Mouse (Mus musculus) heart, adult 18-20 months (tissue): Measurements from ENCODE around the gene Zfp710. TPM values are rescaled to one million over a fixed set of nuclear protein-coding genes. Genes with fewer than 3 reads are reported as not detected.
A peak's percentile ranks its signal among the peaks of the same experiment; 100 is the strongest.
"Not testable (repeated sequence)": the region's sequence is repeated elsewhere in the genome, so short reads cannot be mapped to it uniquely, and the experiment has no call there.

Experiments
- DNase-seq, 2 experiments: peaks; one replicate each; pipeline ENCODE4 v3.0.0; 2021 to 2022; ENCODE audit warnings: mixed read lengths in 1 of 2
- total RNA-seq, 2 experiments: library from RNA; stranded (reverse); gene quantifications; 2 replicates each; pipeline ENCODE4 v1.2.3; 2021

The Zfp710 gene
- total RNA-seq, 2 experiments from 2014 or later: 21.6 to 22.4 TPM

GRCm38 (mm10) chr7:80114451-80115223, 90.0 kb downstream of the Zfp710 start:
- peak in 1 of 2 experiments; percentile 87 for DNase-seq

- DNase-seq: peak; percentile 96 to 97
Measured at GRCm38 (mm10) chr7:80115224-80115590, 90.6 kb downstream of the Zfp710 start, which contains the start of gene Idh2. Idh2 (minus strand) TSS chr7:80115392.

GRCm38 (mm10) chr7:80116158-80116557, 91.5 kb downstream of the Zfp710 start:
- peak; percentile 61 to 67 for DNase-seq

DNA sequence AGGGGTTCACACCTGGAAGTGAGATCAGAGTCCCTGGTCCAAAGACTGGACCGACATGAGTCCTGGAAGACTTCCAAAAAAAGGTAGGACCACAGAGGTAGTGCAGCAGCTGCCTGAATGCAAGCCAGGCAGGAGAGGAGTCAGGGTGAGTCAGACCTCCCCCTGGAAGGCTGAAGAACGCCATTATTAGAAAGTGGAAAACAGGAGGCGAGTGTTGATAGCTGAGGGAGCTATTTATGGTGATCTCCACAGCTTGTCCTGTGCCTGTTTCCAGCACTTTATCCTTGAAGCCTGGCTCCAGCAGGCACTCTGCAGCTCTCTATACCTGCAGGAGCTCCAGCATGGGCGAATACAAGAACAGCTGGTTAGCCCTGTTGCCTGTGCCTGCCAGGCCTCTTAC, 94.6 kb downstream of the Zfp710 start:
- peak; percentile 60 to 85 for DNase-seq

DNA sequence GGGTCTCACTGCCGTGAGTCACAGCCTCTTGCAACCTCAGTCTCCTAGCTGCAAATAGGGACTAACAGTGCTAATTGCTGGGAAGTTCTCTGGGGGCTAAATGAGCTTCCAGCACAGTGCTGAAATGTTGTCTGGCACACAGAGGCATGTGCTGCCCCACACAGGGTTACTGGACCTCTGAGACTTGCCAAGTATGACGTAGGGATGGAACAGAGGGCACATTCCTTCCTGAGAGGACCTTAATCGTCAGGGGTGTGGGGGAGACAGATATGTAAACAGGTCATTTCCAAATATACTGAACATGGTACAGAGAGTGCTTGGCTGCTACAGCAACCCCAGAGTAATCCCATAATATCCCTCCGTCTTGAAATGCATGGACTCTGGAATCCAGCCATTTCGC, 96.5 kb downstream of the Zfp710 start:
- DNase-seq: peak; percentile 68 to 82

- DNase-seq: peak in 1 of 2 experiments; percentile 56
Measured at GRCm38 (mm10) chr7:80123115-80123514, 98.5 kb downstream of the Zfp710 start.

- no peak for DNase-seq
Measured at GRCm38 (mm10) chr7:80123672-80124071, 99.1 kb downstream of the Zfp710 start.

- peak; percentile 46 to 55 for DNase-seq
Measured at GRCm38 (mm10) chr7:80129278-80129677, 104.7 kb downstream of the Zfp710 start.

GRCm38 (mm10) chr7:80130344-80131055, 105.9 kb downstream of the Zfp710 start:
- DNase-seq: peak; percentile 77 to 81

GRCm38 (mm10) chr7:80131315-80131714, 106.7 kb downstream of the Zfp710 start:
- DNase-seq: not testable (repeated sequence)

DNA sequence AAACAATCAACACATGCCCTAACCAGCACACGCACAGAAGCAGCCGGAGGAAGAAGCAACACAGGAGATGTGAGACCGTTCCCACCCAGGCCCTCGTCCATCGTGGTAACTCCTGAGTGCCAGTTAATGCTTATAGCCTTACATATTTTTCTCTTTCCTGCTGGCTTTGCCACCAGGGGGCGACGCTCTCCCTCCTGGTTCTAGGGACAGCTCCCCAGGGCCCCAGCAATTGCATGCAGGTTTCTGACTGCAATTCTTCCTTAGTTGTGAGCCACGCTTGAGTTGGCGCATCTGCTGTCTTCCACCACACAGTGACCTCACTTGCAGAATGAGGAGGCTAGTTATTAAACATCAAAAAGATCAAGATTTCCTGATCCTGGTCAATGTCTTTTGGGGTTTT, 107.9 kb downstream of the Zfp710 start:
- DNase-seq: peak; percentile 43 to 54

DNA sequence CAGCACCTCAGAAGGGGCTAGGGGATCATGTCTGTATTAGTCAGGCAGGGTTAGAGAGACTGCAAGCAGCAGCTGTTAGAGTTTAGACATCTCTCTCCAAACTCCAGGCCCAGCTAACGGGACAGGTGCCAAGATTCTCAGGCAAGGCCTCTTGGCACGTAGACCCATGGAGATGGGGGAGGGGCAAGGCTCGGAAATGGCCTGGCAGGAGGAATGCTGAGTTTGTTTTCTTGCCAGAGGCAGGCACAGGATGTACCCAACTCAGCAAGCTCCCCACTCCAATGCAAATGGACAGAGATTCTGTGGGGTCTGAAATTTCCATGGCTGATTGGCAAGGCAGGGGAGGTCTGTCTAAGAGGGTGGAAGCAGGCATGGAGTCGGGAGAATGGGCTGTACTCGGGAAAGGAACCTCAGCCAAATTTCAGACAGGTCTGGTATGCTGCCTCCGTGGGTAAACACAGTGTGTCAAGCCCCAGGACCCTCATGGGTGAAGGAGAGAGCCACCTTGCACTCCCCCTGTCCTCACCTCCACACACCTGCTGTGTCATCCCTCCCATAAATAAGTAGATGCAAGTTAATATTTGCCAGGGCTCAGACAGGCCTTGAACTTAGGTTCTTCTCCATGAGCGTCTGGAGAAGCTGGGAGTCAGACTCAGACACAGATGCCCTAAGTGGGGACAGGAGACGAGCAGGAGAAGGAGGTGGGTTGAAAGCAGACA, 110.0 kb downstream of the Zfp710 start:
- peak; percentile 89 to 90 for DNase-seq

DNA sequence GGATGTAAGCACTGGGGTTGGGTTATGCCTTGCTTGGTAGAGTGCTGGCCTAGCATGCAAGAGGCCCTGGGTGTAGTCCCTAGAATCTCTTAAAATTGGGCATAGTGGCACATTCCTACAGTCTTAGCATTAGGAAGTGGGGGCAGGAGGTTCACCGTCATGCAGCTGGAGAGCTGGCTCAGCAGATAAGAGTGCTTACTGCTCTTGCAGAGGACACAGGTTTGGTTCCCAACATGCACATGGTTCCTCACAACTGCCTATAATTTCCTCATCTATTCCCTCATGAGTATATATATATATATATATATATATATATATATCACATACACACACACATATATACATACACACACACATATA, 110.5 kb downstream of the Zfp710 start:
- no peak for DNase-seq

DNA sequence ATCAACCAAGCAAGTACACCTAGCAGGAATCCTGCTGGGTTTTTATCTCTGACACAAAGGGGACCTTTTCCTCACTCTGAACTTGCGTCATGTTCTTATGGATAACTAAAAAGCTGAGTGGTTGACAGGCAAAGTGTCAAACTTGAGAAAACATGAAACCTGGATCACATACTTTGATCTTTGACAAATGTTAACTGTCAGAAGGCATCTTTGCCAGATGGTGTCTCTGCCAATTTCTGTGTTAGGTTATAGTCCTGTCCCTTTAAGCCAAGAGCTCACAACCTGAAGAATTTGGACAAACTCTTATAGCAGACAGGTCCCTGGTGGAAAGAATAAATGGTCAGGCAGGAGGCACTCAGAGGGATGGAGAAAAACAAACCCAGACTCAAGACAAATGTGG, 113.8 kb downstream of the Zfp710 start:
- DNase-seq: no peak

- peak; percentile 69 to 80 for DNase-seq
Measured at GRCm38 (mm10) chr7:80140815-80141214, 116.2 kb downstream of the Zfp710 start.

Other genes starting within 250 kb of the Zfp710 start
- gene Mesp1, start 231.0 kb upstream of the Zfp710 start, total RNA-seq: not detected
- gene Mesp2, start 214.1 kb upstream of the Zfp710 start, total RNA-seq: under 1 TPM in 1 of 2 experiments, not detected in 1; 0.12 TPM
- gene Anpep, start 163.8 kb upstream of the Zfp710 start, total RNA-seq: 10 to 100 TPM; 10.5 to 13.0 TPM
- gene Ap3s2, start 104.2 kb upstream of the Zfp710 start, total RNA-seq: 10 to 100 TPM; 24.7 to 25.7 TPM
- 10 to 100 TPM in 1 of 2 experiments, 1 to 10 TPM in 1; 9.7 to 10.6 TPM for gene Arpin, start 89.5 kb upstream of the Zfp710 start, total RNA-seq
- gene Idh2, start 90.6 kb downstream of the Zfp710 start, total RNA-seq: 1,000 to 10,000 TPM; 2,187 to 2,245 TPM
- 10 to 100 TPM; 10.6 to 12.6 TPM for gene Sema4b, start 162.0 kb downstream of the Zfp710 start, total RNA-seq
- 10 to 100 TPM; 15.2 to 18.6 TPM for gene Cib1, start 208.0 kb downstream of the Zfp710 start, total RNA-seq
- 1 to 10 TPM; 1.2 to 1.6 TPM for gene Gdpgp1, start 208.1 kb downstream of the Zfp710 start, total RNA-seq
- under 1 TPM; 0.12 to 0.36 TPM for gene Ttll13, start 221.6 kb downstream of the Zfp710 start, total RNA-seq
- 10 to 100 TPM; 26.1 to 30.2 TPM for gene Ngrn, start 236.4 kb downstream of the Zfp710 start, total RNA-seq
- gene Vps33b, start 244.8 kb downstream of the Zfp710 start, total RNA-seq: 1 to 10 TPM; 7.2 to 9.0 TPM